Mouse (Mus musculus) lung, adult 2 months (tissue): Measurements from ENCODE around the gene Olfr656. TPM values are rescaled to one million over a fixed set of nuclear protein-coding genes. Genes with fewer than 3 reads are reported as not detected.

ENCODE experiments used
- DNase-seq: peaks from one replicate; pipeline ENCODE4 v3.0.0; 2022
- H3K4me1 ChIP-seq: fragments of 200-500 bp; 2 replicates; pipeline ENCODE4 v1.6.1; 2011; ENCODE audit warnings: low read length; ENCODE audit not compliant: control insufficient read depth, insufficient read depth
- H3K4me3 ChIP-seq: fragments of 200-500 bp; replicated peaks from 2 replicates; pipeline ENCODE3; 2011; ENCODE audit warnings: low read depth, mild to moderate bottlenecking, control low read depth, low read length; ENCODE audit errors: extremely low read depth
- CTCF ChIP-seq: fragments of 200-500 bp; IDR thresholded peaks from 2 replicates; pipeline ENCODE4 v1.5.1; 2011; ENCODE audit warnings: mild to moderate bottlenecking, low read length, control low read depth; ENCODE audit not compliant: insufficient read depth
- POLR2A ChIP-seq: fragments of 200-500 bp; IDR thresholded peaks from 2 replicates; pipeline ENCODE4 v1.6.1; 2011; ENCODE audit warnings: low read depth, mild to moderate bottlenecking, control low read depth, low read length, borderline replicate concordance; ENCODE audit errors: extremely low read depth
- WGBS: fragments of 180-500 bp; shearing (Covaris S2); methylation state at CpG from one replicate; pipeline ENCODE4 v1.1.7; 2018; 5-methylcytosine and 5-hydroxymethylcytosine counted together
- polyA plus RNA-seq: library from polyadenylated mRNA; depleted of rRNA; stranded (reverse); fragments of >200 nt; gene quantifications from 2 replicates; pipeline ENCODE4 v1.2.3, GENCODE M21; 2012; rRNA removed

The Olfr656 gene
- polyA plus RNA-seq = not detected in 2 replicates

GRCm38 (mm10) chr7:104613655-104614054, at the start of gene Olfr656:
Gene Olfr656 (plus strand): TSS chr7:104613955.
- no peak for DNase-seq
- TF ChIP-seq CTCF = no peak
- no peak for TF ChIP-seq POLR2A
- WGBS = 72% methylated on average over 4 of the region's 4 CpGs
- no peaks in the 10 kb centered on the region for H3K4me1 ChIP-seq
- no peak within 1 kb of the TSS for H3K4me3 ChIP-seq

GRCm38 (mm10) chr7:104577014-104577413, 36.7 kb upstream of the Olfr656 start, which contains the start of gene Olfr653:
Gene Olfr653 (plus strand): TSS chr7:104577314.
- Histone ChIP-seq H3K4me1 (no peaks in the 10 kb centered on the region), H3K4me3 (no peak within 1 kb of the TSS)
- WGBS = 49% methylated on average over 2 of the region's 2 CpGs
- DNase-seq = no peak
- no peak for TF ChIP-seq CTCF
- TF ChIP-seq POLR2A = no peak

GRCm38 (mm10) chr7:104580846-104581245, 32.9 kb upstream of the Olfr656 start:
- Histone ChIP-seq H3K4me3 (no peak overlapping the region), H3K4me1 (no peaks in the 10 kb centered on the region)
- TF ChIP-seq POLR2A (no peak), CTCF (no peak)
- no peak for DNase-seq
- WGBS = 88% methylated on average over 4 of the region's 4 CpGs

- no peak for DNase-seq
- TF ChIP-seq CTCF = no peak
- no peak for TF ChIP-seq POLR2A
- Histone ChIP-seq H3K4me1 (no peaks in the 10 kb centered on the region), H3K4me3 (no peak overlapping the region)
- 75% methylated on average over 4 of the region's 4 CpGs for WGBS
Observed at GRCm38 (mm10) chr7:104581429-104581828, 32.3 kb upstream of the Olfr656 start.

GRCm38 (mm10) chr7:104586725-104587124, 27.0 kb upstream of the Olfr656 start, which contains the start of gene Olfr654:
Gene Olfr654 (plus strand): TSS chr7:104587025.
- Histone ChIP-seq H3K4me3 (no peak within 1 kb of the TSS), H3K4me1 (no peaks in the 10 kb centered on the region)
- TF ChIP-seq POLR2A = no peak
- TF ChIP-seq CTCF = no peak
- DNase-seq = no peak
- WGBS = 75% methylated on average over 4 of the region's 4 CpGs

GRCm38 (mm10) chr7:104588274-104588673, 25.5 kb upstream of the Olfr656 start:
- no peak overlapping the region for H3K4me3 ChIP-seq
- no peak for DNase-seq
- no peaks in the 10 kb centered on the region for H3K4me1 ChIP-seq
- no peak for TF ChIP-seq POLR2A
- TF ChIP-seq CTCF = no peak
- 74% methylated on average over 5 of the region's 5 CpGs for WGBS

GRCm38 (mm10) chr7:104601679-104602078, 12.1 kb upstream of the Olfr656 start, which contains the start of gene Olfr655:
Gene Olfr655 (minus strand): TSS chr7:104601779.
- DNase-seq = no peak
- Histone ChIP-seq H3K4me3 (no peak within 1 kb of the TSS), H3K4me1 (no peaks in the 10 kb centered on the region)
- 69% methylated on average over 2 of the region's 2 CpGs for WGBS
- TF ChIP-seq POLR2A = no peak
- no peak for TF ChIP-seq CTCF

- peak; percentile 5 for DNase-seq
- TF ChIP-seq POLR2A = no peak
- TF ChIP-seq CTCF = peak; percentile 78
- 4% methylated on average over 3 of the region's 3 CpGs for WGBS
- Histone ChIP-seq H3K4me1 (no peaks in the 10 kb centered on the region), H3K4me3 (no peak overlapping the region)
Observed at GRCm38 (mm10) chr7:104603173-104603572, 10.6 kb upstream of the Olfr656 start.

GRCm38 (mm10) chr7:104604727-104605126, 9.0 kb upstream of the Olfr656 start:
- TF ChIP-seq CTCF = no peak
- no peak for TF ChIP-seq POLR2A
- Histone ChIP-seq H3K4me1 (no peaks in the 10 kb centered on the region), H3K4me3 (no peak overlapping the region)
- DNase-seq = no peak

- DNase-seq = no peak
Observed at GRCm38 (mm10) chr7:104624494-104624893, 10.7 kb downstream of the Olfr656 start, which contains the start of gene Olfr657. Gene Olfr657 (plus strand): TSS chr7:104624794.

More at GRCm38 (mm10) chr7:104624494-104624893, 10.7 kb downstream of the Olfr656 start, which contains the start of gene Olfr657:
- no peaks in the 10 kb centered on the region for H3K4me1 ChIP-seq
- TF ChIP-seq POLR2A (no peak), CTCF (no peak)
- H3K4me3 ChIP-seq = no peak within 1 kb of the TSS
